Mouse (Mus musculus) ES-Bruce4 (cell line): Measurements from ENCODE around the gene Tbc1d13. TPM values are rescaled to one million over a fixed set of nuclear protein-coding genes. Genes with fewer than 3 reads are reported as not detected.
A peak's percentile ranks its signal among the peaks of the same experiment; 100 is the strongest.
"Not testable (repeated sequence)": the region's sequence is repeated elsewhere in the genome, so short reads cannot be mapped to it uniquely, and the experiment has no call there.

Experiments used
- H3K27ac ChIP-seq: 2 replicates; pipeline ENCODE4 v1.5.1; 2012; ENCODE audit warnings: low read length, inconsistent platforms; ENCODE audit not compliant: insufficient read depth
- H3K27me3 ChIP-seq: 2 replicates; pipeline ENCODE4 v1.6.1; 2012; ENCODE audit warnings: mild to moderate bottlenecking, low read length, inconsistent platforms; ENCODE audit not compliant: control insufficient read depth, poor library complexity, insufficient read depth, severe bottlenecking
- H3K36me3 ChIP-seq: 2 replicates; pipeline ENCODE4 v1.6.1; 2012; ENCODE audit warnings: inconsistent platforms, mild to moderate bottlenecking, low read length, moderate library complexity; ENCODE audit not compliant: control insufficient read depth, poor library complexity, insufficient read depth, severe bottlenecking
- H3K4me1 ChIP-seq: one replicate; pipeline ENCODE4 v1.8.1; 2011; ENCODE audit warnings: low read length; ENCODE audit not compliant: control insufficient read depth, insufficient read depth
- H3K4me3 ChIP-seq: 2 replicates; pipeline ENCODE4 v1.5.1; 2011; ENCODE audit warnings: low read depth, mild to moderate bottlenecking, low read length
- H3K9ac ChIP-seq: 2 replicates; pipeline ENCODE4 v1.6.1; 2012; ENCODE audit warnings: low read depth, mild to moderate bottlenecking, inconsistent platforms; ENCODE audit not compliant: poor library complexity, severe bottlenecking
- H3K9me3 ChIP-seq: replicated peaks from 2 replicates; pipeline ENCODE4 v1.6.1; 2012; ENCODE audit warnings: mild to moderate bottlenecking, low read length, inconsistent platforms; ENCODE audit not compliant: control insufficient read depth, poor library complexity, insufficient read depth, severe bottlenecking
- CTCF ChIP-seq: IDR thresholded peaks from one replicate; pipeline ENCODE4 v1.8.1; 2011; ENCODE audit warnings: low read depth, low read length
- EP300 ChIP-seq: IDR thresholded peaks from 2 replicates; pipeline ENCODE4 v1.6.1; 2011; ENCODE audit warnings: low read depth, low read length; ENCODE audit not compliant: insufficient read depth
- POLR2A ChIP-seq: IDR thresholded peaks from one replicate; pipeline ENCODE4 v1.8.1; 2011; ENCODE audit warnings: low read length; ENCODE audit not compliant: insufficient read depth
- polyA plus RNA-seq: library from polyadenylated mRNA; stranded (reverse); fragments of >200 nt; gene quantifications from 2 replicates; pipeline ENCODE4 v1.2.4, GENCODE M21; 2011; ENCODE audit warnings: low read depth; ENCODE audit not compliant: missing spikeins, insufficient read depth, insufficient read length

Gene Tbc1d13
- polyA plus RNA-seq, 1 experiment = 173 TPM

DNA sequence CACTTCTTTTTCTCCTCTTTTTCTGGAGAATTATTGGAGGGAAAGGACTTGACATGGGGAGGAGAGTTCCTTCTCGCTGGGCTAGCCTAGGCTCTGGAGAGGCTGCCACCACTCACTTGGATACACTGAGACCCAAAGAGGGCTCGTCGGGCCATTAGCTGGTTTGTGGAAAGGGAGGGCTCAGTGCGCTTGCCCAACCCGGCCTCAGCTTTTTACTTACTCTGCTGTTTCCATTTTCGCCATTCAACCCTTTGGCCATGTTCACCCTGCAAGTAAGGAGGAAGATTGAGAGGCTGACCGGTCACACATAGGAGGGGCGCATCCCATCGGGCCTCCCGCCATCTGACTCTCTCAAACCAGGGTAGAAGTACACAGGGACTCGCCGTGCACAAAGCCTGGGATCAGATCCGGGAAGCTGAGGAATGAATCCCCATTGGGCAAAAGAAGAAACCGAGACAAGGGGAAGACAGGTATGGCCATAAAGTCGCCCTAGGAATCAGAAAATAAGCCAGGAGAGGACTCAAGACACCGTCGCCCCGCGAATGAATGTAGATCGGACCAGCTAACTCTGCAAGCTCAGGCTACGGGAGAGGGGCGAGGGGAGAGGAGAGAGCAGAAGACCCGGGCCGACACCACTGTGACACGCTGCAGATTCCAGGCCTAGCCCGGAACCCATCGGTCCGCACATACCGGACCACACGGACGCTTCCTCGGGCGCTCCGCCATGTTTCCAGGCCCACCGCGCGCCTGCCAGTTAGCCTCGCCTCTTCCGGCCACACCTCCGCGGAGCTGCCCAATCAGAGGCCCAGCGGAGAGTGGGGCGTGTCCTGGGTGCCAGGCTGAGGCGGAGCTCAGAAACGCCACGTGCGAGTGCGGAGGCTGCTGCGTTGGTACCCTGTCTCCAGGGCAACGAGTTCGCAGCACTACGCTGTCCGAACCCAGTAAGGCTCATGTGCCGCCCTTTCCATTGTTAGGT lies 44.4 kb downstream of the Tbc1d13 start, which contains the start of gene Spout1:
Gene Spout1 (minus strand): TSS at position 760 of the 976 bp plus-strand sequence.
- Histone ChIP-seq H3K4me3 (peak within 1 kb of the TSS; percentile 88), H3K9me3 (no peaks in the 10 kb centered on the region), H3K9ac (peak within 1 kb of the TSS; percentile 62), H3K36me3 (peaks cover 29% of the 10 kb centered on the region), H3K4me1 (peaks cover 5% of the 10 kb centered on the region), H3K27me3 (no peaks in the 10 kb centered on the region), H3K27ac (no peak within 1 kb of the TSS)
- no peak for TF ChIP-seq POLR2A
- TF ChIP-seq EP300 = peak; percentile 29; the same call in 1 of the 2 replicates

- H3K27ac ChIP-seq = not testable (repeated sequence)
Observed at GRCm38 (mm10) chr2:30178711-30179110, 45.2 kb downstream of the Tbc1d13 start.

GRCm38 (mm10) chr2:30182424-30182823 lies 48.9 kb downstream of the Tbc1d13 start:
- H3K4me3 ChIP-seq = no peak overlapping the region
- TF ChIP-seq CTCF (no peak), EP300 (no peak), POLR2A (no peak)
- H3K4me1 ChIP-seq = no peaks in the 10 kb centered on the region
- no peaks in the 10 kb centered on the region; the same call in 1 of the 2 replicates for H3K9me3 ChIP-seq
- no peak overlapping the region for H3K9ac ChIP-seq
- H3K36me3 ChIP-seq = no peaks in the 10 kb centered on the region
- no peaks in the 10 kb centered on the region for H3K27me3 ChIP-seq
- H3K27ac ChIP-seq = no peak overlapping the region

More at GRCm38 (mm10) chr2:30178711-30179110, 45.2 kb downstream of the Tbc1d13 start:
- H3K4me3 ChIP-seq, H3K27me3 ChIP-seq, H3K9ac ChIP-seq, H3K4me1 ChIP-seq, H3K9me3 ChIP-seq: not testable (repeated sequence)
- peaks cover 23% of the 10 kb centered on the region for H3K36me3 ChIP-seq

DNA sequence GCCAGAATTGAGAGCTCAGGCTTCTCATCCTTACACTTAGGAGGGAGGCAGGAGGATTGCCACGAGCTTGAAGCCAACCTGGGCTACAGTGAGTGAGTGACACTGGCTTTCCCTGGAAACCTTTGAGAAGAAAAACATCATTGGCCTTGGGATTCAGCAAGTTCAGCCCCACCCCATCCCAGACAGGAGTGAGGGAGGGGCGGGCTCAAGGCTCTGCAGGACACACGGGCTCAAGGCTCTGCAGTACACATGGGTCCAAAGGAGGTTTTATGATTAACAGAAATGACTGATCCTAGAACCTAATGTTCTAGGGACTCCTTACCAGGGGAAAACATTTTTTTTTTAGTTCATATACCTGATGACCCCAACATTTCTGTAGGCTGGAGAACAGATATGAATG lies 50.2 kb downstream of the Tbc1d13 start:
- no peak overlapping the region for H3K27ac ChIP-seq
- no peaks in the 10 kb centered on the region for H3K4me1 ChIP-seq
- H3K36me3 ChIP-seq = no peaks in the 10 kb centered on the region
- H3K9ac ChIP-seq = no peak overlapping the region
- H3K9me3 ChIP-seq = no peaks in the 10 kb centered on the region; the same call in 1 of the 2 replicates
- TF ChIP-seq CTCF (no peak), POLR2A (no peak), EP300 (no peak)
- no peak overlapping the region for H3K4me3 ChIP-seq
- no peaks in the 10 kb centered on the region for H3K27me3 ChIP-seq

DNA sequence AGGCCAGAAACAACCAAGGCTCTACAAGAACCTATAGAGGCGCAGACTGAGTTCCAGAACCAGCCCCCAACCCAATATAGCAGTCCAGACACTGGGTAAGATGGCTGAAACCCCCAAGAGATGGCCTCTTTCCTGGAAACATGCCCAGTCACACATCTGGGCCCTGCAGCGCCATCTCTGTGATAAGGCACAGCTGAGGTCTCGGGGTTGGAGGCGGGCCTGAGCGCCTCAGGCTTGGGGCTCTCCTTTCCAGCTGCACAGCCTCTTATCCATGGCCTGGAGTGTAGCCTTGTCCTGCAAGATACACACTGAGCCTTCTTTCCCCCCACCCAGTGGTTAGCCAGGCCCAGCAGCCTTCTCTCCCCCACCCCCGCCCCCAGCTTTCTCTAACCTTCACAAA lies 51.7 kb downstream of the Tbc1d13 start:
- 0 out of 2 replicates have a peak overlapping the region, but pooled peaks have one; percentile 0 for H3K27ac ChIP-seq
- no peaks in the 10 kb centered on the region for H3K4me1 ChIP-seq
- no peak for TF ChIP-seq CTCF
- TF ChIP-seq POLR2A = no peak
- no peak overlapping the region for H3K4me3 ChIP-seq
- no peaks in the 10 kb centered on the region for H3K27me3 ChIP-seq
- H3K9me3 ChIP-seq = no peaks in the 10 kb centered on the region; the same call in 1 of the 2 replicates
- H3K9ac ChIP-seq = no peak overlapping the region
- H3K36me3 ChIP-seq = no peaks in the 10 kb centered on the region

DNA sequence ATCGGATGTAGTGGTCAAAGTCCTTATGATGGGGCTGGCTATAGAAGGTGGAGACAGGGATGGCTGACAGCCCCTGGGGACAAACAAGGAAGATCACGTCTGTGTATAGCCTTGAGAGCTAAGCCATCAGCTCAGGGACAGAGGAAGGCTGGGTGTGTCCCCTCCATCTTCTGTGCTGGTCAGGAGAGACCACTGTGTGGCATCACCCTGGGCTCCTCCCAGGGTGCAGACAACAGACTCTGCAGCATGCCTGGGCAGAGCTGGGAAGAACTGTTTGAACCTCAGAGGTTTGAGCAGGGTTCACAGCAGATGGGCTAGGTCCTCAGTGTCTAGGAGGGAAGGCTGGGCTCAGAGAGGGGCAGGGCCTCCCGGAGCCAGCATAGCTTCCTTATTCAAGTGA lies 52.1 kb downstream of the Tbc1d13 start:
- Histone ChIP-seq H3K36me3 (no peaks in the 10 kb centered on the region), H3K9me3 (no peaks in the 10 kb centered on the region; the same call in 1 of the 2 replicates), H3K4me3 (no peak overlapping the region), H3K4me1 (no peaks in the 10 kb centered on the region), H3K27me3 (no peaks in the 10 kb centered on the region), H3K9ac (no peak overlapping the region), H3K27ac (no peak overlapping the region)
- TF ChIP-seq POLR2A (no peak), CTCF (no peak), EP300 (no peak)
